In genomic region chr13:64286791-64287190, GRCm38 (mm10) we compare ENCODE assay signal across 11 mouse cellular contexts.
"Had no signal": no experiment of that assay in that cellular context is flagged by ENCODE, and none has a peak within 500 bp of the region (broad histone marks: within the 10 kb centered on the region; RNA-seq: fewer than 3 reads in every experiment).

No protein-coding gene starts in this region.

- H3K36me3 ChIP-seq: midbrain, embryonic 13.5 days had no signal

- H3K9me3 ChIP-seq: liver, embryonic 15.5 days; midbrain, embryonic 13.5 days; stomach, embryonic 15.5 days had no signal

- H3K9ac ChIP-seq: limb, embryonic 12.5 days; liver, embryonic 15.5 days; midbrain, embryonic 13.5 days; stomach, embryonic 15.5 days had no signal

- H3K27me3 ChIP-seq: limb, embryonic 12.5 days; liver, embryonic 15.5 days; midbrain, embryonic 13.5 days; stomach, embryonic 15.5 days had no signal

- H3K4me3 ChIP-seq: limb, embryonic 12.5 days; liver, embryonic 15.5 days; midbrain, embryonic 13.5 days; stomach, embryonic 15.5 days had no signal

- H3K4me2 ChIP-seq: limb, embryonic 12.5 days; liver, embryonic 11.5 days; liver, embryonic 15.5 days; midbrain, embryonic 13.5 days; stomach, embryonic 15.5 days had no signal

- DNase-seq: layer of hippocampus, adult 9-11 months; layer of hippocampus, postnatal 36 days; right cerebral cortex, postnatal 14 days; thymus, adult 2 months; thymus, postnatal 25 days had no signal

- ATAC-seq: hindbrain, postnatal 0 days; midbrain, embryonic 13.5 days had no signal

- H3K27ac ChIP-seq: hindbrain, postnatal 0 days; limb, embryonic 12.5 days; liver, embryonic 15.5 days; midbrain, embryonic 13.5 days; stomach, embryonic 15.5 days had no signal

- H3K4me1 ChIP-seq: liver, embryonic 15.5 days; midbrain, embryonic 13.5 days; stomach, embryonic 15.5 days had no signal
